Mouse (Mus musculus): ENCODE measurements around the gene Sfrp2.

DNA sequence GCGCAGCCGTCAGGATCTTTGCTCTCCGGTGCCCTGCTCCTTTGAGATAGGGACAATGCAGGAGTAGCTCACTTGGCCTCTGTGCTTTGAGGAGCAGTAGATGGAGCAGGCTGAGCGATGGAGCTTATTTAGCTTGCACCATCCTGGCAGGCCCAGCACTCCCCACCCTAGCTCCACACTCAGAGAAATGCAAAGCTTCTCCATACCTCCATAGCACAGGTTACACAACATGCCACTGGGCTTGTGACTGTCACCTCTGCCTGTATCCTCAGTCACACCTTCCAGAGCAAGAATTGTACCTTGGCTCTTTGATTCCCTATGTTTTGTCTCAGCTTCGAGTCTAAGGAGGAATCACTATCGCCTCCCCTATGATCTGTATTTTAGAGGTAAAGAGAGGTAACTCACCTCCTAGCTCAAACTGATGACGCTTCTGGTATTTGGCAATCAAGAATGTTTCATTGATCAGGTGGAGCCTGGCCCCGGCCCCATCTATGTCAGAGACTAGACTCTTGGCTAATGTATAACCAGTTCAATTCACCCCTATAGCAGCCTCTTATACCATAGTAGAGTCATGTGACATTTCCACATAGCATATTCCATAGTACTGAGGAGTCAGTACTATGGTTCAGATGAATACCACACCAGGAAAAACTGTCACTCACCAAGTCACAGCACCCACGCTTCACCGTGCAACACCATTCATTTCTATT, 5.2 kb downstream of the Sfrp2 start:
- no peak for TF ChIP-seq CTCF (conservative IDR thresholded peaks at IDR 0.05; ENCODE audit: low read length)
- TF ChIP-seq NANOG (IDR thresholded peaks at IDR 0.05; ENCODE audit: borderline replicate concordance, low read length): no peak
- no peak for TF ChIP-seq POU5F1 (IDR thresholded peaks at IDR 0.05; ENCODE audit: borderline replicate concordance, low read length)

Data from E14TG2a.4 (cell line).